Mouse (Mus musculus) NIH3T3 (cell line): ENCODE measurements around the gene Ilk.
"Not testable (repeated sequence)": the region's sequence is repeated elsewhere in the genome, so short reads cannot be mapped to it uniquely, and the experiment has no call there.

ENCODE experiments used
- DNase-seq: peaks from one replicate; pipeline ENCODE4 v3.0.0-alpha.2; 2012; ENCODE audit warnings: low read depth

Ilk gene

GRCm38 (mm10) chr7:105736264-105736901 lies at the start of gene Ilk:
Ilk (plus strand) TSS chr7:105736592.
- peak; percentile 94 for DNase-seq

- no peak for DNase-seq
These were observed 45.5 kb upstream of the Ilk start for GRCm38 (mm10) chr7:105690875-105691274.

GRCm38 (mm10) chr7:105703184-105703583 lies 33.2 kb upstream of the Ilk start:
- DNase-seq, result no peak

GRCm38 (mm10) chr7:105703816-105704215 lies 32.6 kb upstream of the Ilk start:
- DNase-seq, result no peak

GRCm38 (mm10) chr7:105708733-105709132 lies 27.7 kb upstream of the Ilk start:
- no peak for DNase-seq

- no peak for DNase-seq
These were observed 21.0 kb upstream of the Ilk start for GRCm38 (mm10) chr7:105715366-105715765.

- DNase-seq, result peak; percentile 29
These were observed 14.5 kb upstream of the Ilk start for GRCm38 (mm10) chr7:105721916-105722315.

- DNase-seq, result peak; percentile 81
These were observed 10.0 kb upstream of the Ilk start for GRCm38 (mm10) chr7:105726144-105726979.

- no peak for DNase-seq
These were observed 9.4 kb upstream of the Ilk start for GRCm38 (mm10) chr7:105726980-105727325.

GRCm38 (mm10) chr7:105728701-105729428 lies 7.5 kb upstream of the Ilk start:
- DNase-seq, result peak; percentile 45

- DNase-seq, result no peak
These were observed 2.6 kb upstream of the Ilk start for GRCm38 (mm10) chr7:105733836-105734235.

- DNase-seq, result no peak
These were observed 1.6 kb upstream of the Ilk start for GRCm38 (mm10) chr7:105734826-105735225.

GRCm38 (mm10) chr7:105735464-105735863 lies 928 bp upstream of the Ilk start:
- DNase-seq, result not testable (repeated sequence)

- DNase-seq, result peak; percentile 67
These were observed 624 bp downstream of the Ilk start, which contains the start of gene Rrp8 for GRCm38 (mm10) chr7:105736911-105737521. Rrp8 (minus strand) TSS chr7:105737385.

- no peak for DNase-seq
These were observed 1.3 kb downstream of the Ilk start for GRCm38 (mm10) chr7:105737648-105738047.

GRCm38 (mm10) chr7:105738286-105738685 lies 1.9 kb downstream of the Ilk start:
- no peak for DNase-seq

GRCm38 (mm10) chr7:105738948-105739347 lies 2.6 kb downstream of the Ilk start:
- DNase-seq, result peak; percentile 90

- DNase-seq, result no peak
These were observed 3.9 kb downstream of the Ilk start for GRCm38 (mm10) chr7:105740089-105740795.

- no peak for DNase-seq
These were observed 4.5 kb downstream of the Ilk start for GRCm38 (mm10) chr7:105740851-105741250.

GRCm38 (mm10) chr7:105741978-105742377 lies 5.6 kb downstream of the Ilk start:
- DNase-seq, result no peak

GRCm38 (mm10) chr7:105742539-105743215 lies 6.3 kb downstream of the Ilk start:
- not testable (repeated sequence) for DNase-seq
